Mouse (Mus musculus): ENCODE measurements around the gene Tbcd. TPM values are rescaled to one million over a fixed set of nuclear protein-coding genes. Genes with fewer than 3 reads are reported as not detected.

The Tbcd gene
- total and polyA plus RNA-seq, 3 experiments: 5.8 to 47.6 (median 40.0) TPM

DNA sequence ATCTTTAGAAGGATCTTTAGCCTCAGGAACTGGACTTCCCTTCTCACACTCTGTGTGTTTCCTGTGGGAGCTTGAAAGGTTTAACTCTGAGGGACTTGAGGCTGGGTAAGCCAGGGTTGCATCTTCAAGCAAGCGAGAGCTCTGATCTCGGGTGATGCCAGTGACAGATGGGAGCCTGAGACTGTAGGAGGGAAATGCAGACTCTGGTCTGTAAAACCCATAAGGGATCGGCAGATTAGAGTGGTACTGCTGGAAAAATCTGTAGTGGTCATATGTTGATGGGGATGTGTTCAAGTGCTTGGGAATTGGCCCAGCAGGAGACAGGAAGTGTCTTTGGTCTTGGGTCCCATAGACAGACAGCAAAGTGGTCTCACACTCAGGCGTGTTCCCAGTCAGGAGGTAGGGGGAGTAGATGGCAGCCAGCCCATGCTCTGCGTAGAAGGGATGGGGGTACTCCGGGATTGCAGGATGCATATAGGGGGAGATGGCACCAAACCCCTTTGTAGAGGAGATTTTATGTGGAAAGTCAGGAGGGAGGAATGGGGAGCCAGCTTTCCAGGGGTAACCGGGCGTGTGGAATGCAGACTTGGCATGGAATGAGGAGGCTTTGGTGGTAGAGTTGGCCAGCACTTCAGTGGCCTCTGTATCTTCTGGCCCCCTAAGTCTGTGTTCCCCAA, 61.3 kb downstream of the Tbcd start:
- H3K4me1 ChIP-seq (ENCODE audit: insufficient read depth, low read depth, low read length): no peaks in the 10 kb centered on the region
- peaks cover 83% of the 10 kb centered on the region for H3K36me3 ChIP-seq (replicated peaks)
- no peak for ATAC-seq (ENCODE audit: extremely low read depth, insufficient number of reproducible peaks, low FRiP score, poor library complexity, severe bottlenecking)

DNA sequence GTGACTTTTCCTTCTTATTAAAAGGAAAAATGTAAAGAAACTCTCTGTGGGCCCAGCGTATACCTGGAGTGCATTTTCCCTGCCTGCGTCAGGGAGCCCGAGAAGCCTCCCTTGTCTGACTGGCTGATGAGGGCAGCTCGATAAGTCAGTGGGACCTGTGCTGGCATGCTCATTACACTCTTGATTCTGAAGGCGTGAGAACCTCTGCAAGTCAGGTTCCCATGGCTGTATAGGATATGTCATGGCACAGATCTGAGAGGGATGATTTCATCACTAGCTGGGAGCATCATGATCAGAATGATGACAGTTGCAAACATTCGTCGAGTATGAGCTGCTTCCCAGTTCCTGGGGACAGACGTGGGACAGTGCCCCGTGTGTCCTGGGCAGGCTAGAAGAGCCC, 64.2 kb downstream of the Tbcd start:
- no peaks in the 10 kb centered on the region for H3K27me3 ChIP-seq (ENCODE audit: insufficient read depth, low read length)
- peaks cover 81% of the 10 kb centered on the region for H3K36me3 ChIP-seq (replicated peaks)
- H3K4me1 ChIP-seq (ENCODE audit: insufficient read depth, low read depth, low read length): peaks cover 17% of the 10 kb centered on the region
- no peaks in the 10 kb centered on the region for H3K9me3 ChIP-seq (replicated peaks)
- TF ChIP-seq POLR2AphosphoS5 (IDR thresholded peaks at IDR 0.05; ENCODE audit: insufficient replicate concordance, low read depth, low read length): no peak
- TF ChIP-seq GATA1 (IDR thresholded peaks at IDR 0.05; ENCODE audit: borderline replicate concordance, low read length): no peak
- TF ChIP-seq CTCF (IDR thresholded peaks at IDR 0.05; ENCODE audit: low read depth, low read length): no peak
- TF ChIP-seq TAL1 (conservative IDR thresholded peaks at IDR 0.05; ENCODE audit: low read depth, low read length): no peak
- TF ChIP-seq GATA2 (IDR thresholded peaks at IDR 0.05; ENCODE audit: borderline replicate concordance, low read depth, low read length): no peak
- H3K4me3 ChIP-seq (ENCODE audit: low read depth, low read length): no peak overlapping the region
- no peak for DNase-seq (ENCODE audit: low spot score)
- ATAC-seq (ENCODE audit: extremely low read depth, insufficient number of reproducible peaks, low FRiP score, poor library complexity, severe bottlenecking): no peak

More for the DNA sequence above, 61.3 kb downstream of the Tbcd start:
- Histone ChIP-seq H3K27me3 (ENCODE audit: insufficient read depth, low read length) (no peaks in the 10 kb centered on the region), H3K9me3 (replicated peaks) (no peaks in the 10 kb centered on the region), H3K4me3 (ENCODE audit: low read depth, low read length) (no peak overlapping the region)
- TF ChIP-seq TAL1 (conservative IDR thresholded peaks at IDR 0.05; ENCODE audit: low read depth, low read length) (no peak), GATA2 (IDR thresholded peaks at IDR 0.05; ENCODE audit: borderline replicate concordance, low read depth, low read length) (no peak), GATA1 (IDR thresholded peaks at IDR 0.05; ENCODE audit: borderline replicate concordance, low read length) (no peak), POLR2AphosphoS5 (IDR thresholded peaks at IDR 0.05; ENCODE audit: insufficient replicate concordance, low read depth, low read length) (no peak), CTCF (IDR thresholded peaks at IDR 0.05; ENCODE audit: low read depth, low read length) (no peak)
- no peak for DNase-seq (ENCODE audit: low spot score)

DNA sequence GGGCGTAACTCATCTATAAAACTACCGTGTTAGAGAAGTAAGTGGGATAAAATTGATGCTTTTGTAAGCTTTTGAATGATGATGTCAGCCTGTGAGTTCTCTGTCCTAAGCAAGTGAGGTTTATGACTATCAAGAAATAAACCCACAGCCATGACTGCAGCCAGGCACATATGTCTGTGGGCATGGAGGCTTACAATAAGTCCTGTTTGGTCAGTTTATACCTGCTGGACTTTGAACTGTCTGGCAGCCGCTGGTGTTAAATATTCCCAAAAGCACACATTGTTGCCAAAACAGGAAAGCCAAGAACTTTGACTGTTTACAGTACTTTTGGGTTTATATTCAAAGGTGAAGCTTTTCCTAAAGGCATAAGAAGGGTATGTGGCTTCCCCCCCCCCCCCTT, 65.2 kb downstream of the Tbcd start:
- H3K4me1 ChIP-seq (ENCODE audit: insufficient read depth, low read depth, low read length): peaks cover 17% of the 10 kb centered on the region
- no peak for TF ChIP-seq GATA2 (IDR thresholded peaks at IDR 0.05; ENCODE audit: borderline replicate concordance, low read depth, low read length)
- TF ChIP-seq POLR2AphosphoS5 (IDR thresholded peaks at IDR 0.05; ENCODE audit: insufficient replicate concordance, low read depth, low read length): no peak
- no peak for TF ChIP-seq GATA1 (IDR thresholded peaks at IDR 0.05; ENCODE audit: borderline replicate concordance, low read length)
- TF ChIP-seq CTCF (IDR thresholded peaks at IDR 0.05; ENCODE audit: low read depth, low read length): no peak
- no peak for TF ChIP-seq TAL1 (conservative IDR thresholded peaks at IDR 0.05; ENCODE audit: low read depth, low read length)
- H3K27me3 ChIP-seq (ENCODE audit: insufficient read depth, low read length): no peaks in the 10 kb centered on the region
- DNase-seq (ENCODE audit: low spot score) (no peak), ATAC-seq (ENCODE audit: extremely low read depth, insufficient number of reproducible peaks, low FRiP score, poor library complexity, severe bottlenecking) (no peak)
- H3K4me3 ChIP-seq (ENCODE audit: low read depth, low read length): no peak overlapping the region
- H3K36me3 ChIP-seq (replicated peaks): peaks cover 80% of the 10 kb centered on the region
- no peaks in the 10 kb centered on the region for H3K9me3 ChIP-seq (replicated peaks)

DNA sequence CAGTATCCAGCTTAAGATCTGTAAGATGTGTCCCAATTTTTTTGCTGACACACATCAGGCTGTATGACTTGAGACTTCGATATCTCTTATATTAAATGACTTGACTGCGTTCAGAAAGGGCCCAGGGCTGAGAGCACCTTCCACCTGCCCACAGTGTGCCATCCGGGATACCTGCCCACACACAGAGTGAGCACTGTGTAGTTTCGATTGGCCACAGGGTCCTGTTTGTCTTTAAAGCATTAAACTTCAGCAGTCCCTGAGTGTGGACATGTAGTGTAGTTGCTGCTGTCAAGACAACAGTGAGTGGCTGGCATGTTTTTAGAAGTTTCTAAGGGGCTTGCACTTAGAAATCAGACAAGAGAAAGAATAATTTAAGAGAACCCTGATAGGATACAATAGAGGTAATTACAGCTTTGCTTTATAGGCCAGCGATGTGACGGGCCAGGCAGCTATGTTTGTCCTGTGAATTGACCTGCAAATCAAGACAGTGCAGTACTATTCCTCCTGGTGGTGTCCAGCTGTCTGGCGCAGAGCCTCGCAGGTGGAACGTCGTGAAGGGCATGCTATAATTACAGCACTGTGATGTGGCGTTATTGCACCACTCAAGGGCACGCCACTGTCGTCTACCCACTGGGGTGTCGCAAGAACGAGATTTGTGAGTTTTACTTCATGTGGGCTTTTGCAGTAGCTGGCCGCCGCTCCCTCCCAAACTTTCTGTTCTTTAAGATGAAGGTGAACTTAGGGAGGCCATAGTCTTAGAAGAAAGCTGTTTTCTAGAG, 66.1 kb downstream of the Tbcd start:
- TF ChIP-seq POLR2AphosphoS5 (IDR thresholded peaks at IDR 0.05; ENCODE audit: insufficient replicate concordance, low read depth, low read length): no peak
- no peak for TF ChIP-seq GATA1 (IDR thresholded peaks at IDR 0.05; ENCODE audit: borderline replicate concordance, low read length)
- no peak for TF ChIP-seq CTCF (IDR thresholded peaks at IDR 0.05; ENCODE audit: low read depth, low read length)
- TF ChIP-seq TAL1 (conservative IDR thresholded peaks at IDR 0.05; ENCODE audit: low read depth, low read length): no peak
- no peak for TF ChIP-seq GATA2 (IDR thresholded peaks at IDR 0.05; ENCODE audit: borderline replicate concordance, low read depth, low read length)
- Histone ChIP-seq H3K4me3 (ENCODE audit: low read depth, low read length) (no peak overlapping the region), H3K27me3 (ENCODE audit: insufficient read depth, low read length) (no peaks in the 10 kb centered on the region), H3K4me1 (ENCODE audit: insufficient read depth, low read depth, low read length) (peaks cover 20% of the 10 kb centered on the region), H3K36me3 (replicated peaks) (peaks cover 80% of the 10 kb centered on the region), H3K9me3 (replicated peaks) (no peaks in the 10 kb centered on the region)
- DNase-seq (ENCODE audit: low spot score): no peak
- no peak for ATAC-seq (ENCODE audit: extremely low read depth, insufficient number of reproducible peaks, low FRiP score, poor library complexity, severe bottlenecking)

DNA sequence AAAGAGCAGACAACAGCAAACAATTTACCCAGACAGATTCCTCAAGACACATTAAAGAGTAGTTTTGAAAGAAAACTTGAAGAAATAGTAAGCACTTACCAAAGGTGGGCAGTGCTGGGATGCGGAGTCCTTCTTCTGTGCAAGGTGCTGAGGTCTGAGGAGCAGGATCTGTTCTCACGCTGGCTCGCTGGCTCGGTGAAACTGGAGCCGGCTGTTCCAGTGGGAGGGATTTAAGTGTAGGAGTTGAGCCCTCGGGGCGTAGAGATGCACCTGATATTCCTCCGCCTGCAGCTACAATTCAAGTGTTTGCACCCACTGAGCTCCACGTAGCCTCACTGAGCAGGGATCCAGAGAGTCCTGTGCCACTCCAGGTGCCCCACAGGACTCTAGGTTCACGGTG, 67.4 kb downstream of the Tbcd start, which contains the start of gene Zfp750:
Zfp750 (minus strand) TSS at position 203 of the 400 bp plus-strand sequence.
- Histone ChIP-seq H3K27me3 (ENCODE audit: insufficient read depth, low read length) (no peaks in the 10 kb centered on the region), H3K4me1 (ENCODE audit: insufficient read depth, low read depth, low read length) (peaks cover 20% of the 10 kb centered on the region), H3K36me3 (replicated peaks) (peaks cover 77% of the 10 kb centered on the region), H3K4me3 (ENCODE audit: low read depth, low read length) (no peak within 1 kb of the TSS), H3K9me3 (replicated peaks) (no peaks in the 10 kb centered on the region)
- ATAC-seq (ENCODE audit: extremely low read depth, insufficient number of reproducible peaks, low FRiP score, poor library complexity, severe bottlenecking): no peak
- no peak for TF ChIP-seq CTCF (IDR thresholded peaks at IDR 0.05; ENCODE audit: low read depth, low read length)
- TF ChIP-seq TAL1 (conservative IDR thresholded peaks at IDR 0.05; ENCODE audit: low read depth, low read length): no peak
- DNase-seq (ENCODE audit: low spot score): no peak

DNA sequence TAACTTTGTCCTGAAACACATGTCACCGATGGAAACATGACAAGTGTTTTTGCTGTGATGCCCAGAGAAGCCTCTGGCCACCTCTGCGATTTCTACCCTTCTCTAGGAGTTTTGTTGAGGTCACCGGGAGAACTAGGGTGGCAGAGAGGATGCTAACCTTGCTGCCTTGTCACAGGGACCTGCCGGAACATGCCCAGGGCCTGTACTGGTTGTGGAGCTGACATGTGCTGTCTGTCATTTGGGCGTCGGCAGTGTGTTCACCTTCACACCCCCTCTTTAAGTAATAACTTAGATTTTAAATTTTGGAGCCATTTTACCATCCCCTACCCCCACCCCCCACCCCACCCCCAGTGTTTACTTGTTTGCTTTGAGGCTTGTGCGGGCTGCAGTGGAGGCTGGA, 68.0 kb downstream of the Tbcd start:
- Histone ChIP-seq H3K27me3 (ENCODE audit: insufficient read depth, low read length) (no peaks in the 10 kb centered on the region), H3K4me3 (ENCODE audit: low read depth, low read length) (no peak overlapping the region), H3K4me1 (ENCODE audit: insufficient read depth, low read depth, low read length) (peaks cover 20% of the 10 kb centered on the region), H3K36me3 (replicated peaks) (peaks cover 76% of the 10 kb centered on the region), H3K9me3 (replicated peaks) (no peaks in the 10 kb centered on the region)
- no peak for TF ChIP-seq CTCF (IDR thresholded peaks at IDR 0.05; ENCODE audit: low read depth, low read length)
- TF ChIP-seq POLR2AphosphoS5 (IDR thresholded peaks at IDR 0.05; ENCODE audit: insufficient replicate concordance, low read depth, low read length): no peak
- TF ChIP-seq TAL1 (conservative IDR thresholded peaks at IDR 0.05; ENCODE audit: low read depth, low read length): no peak
- no peak for TF ChIP-seq GATA2 (IDR thresholded peaks at IDR 0.05; ENCODE audit: borderline replicate concordance, low read depth, low read length)
- TF ChIP-seq GATA1 (IDR thresholded peaks at IDR 0.05; ENCODE audit: borderline replicate concordance, low read length): no peak
- no peak for DNase-seq (ENCODE audit: low spot score)
- no peak for ATAC-seq (ENCODE audit: extremely low read depth, insufficient number of reproducible peaks, low FRiP score, poor library complexity, severe bottlenecking)
